Mouse (Mus musculus): ENCODE results near the gene Btnl10.

DNA sequence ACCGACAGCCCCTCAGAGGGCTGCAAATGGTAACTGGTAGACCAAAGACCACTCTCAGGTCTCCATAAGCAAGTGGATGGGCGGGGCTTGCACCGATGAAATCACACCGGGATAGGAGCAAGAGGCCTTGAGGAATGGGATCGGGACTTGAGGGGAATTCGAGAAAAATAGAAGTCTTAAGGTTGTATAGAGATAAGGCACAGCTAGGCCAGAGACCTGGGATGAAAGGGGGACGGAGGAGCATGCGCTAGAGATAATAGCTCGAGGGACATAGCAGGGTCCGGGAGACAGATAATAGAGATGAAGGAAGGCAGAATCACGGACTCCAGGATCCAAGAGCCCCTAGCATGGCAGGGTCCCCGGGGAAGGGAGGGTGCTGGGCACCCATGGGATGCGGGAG is 20.2 kb downstream of the Btnl10 start:
- TF ChIP-seq POLR2A (IDR thresholded peaks at IDR 0.05; ENCODE audit: insufficient read depth, low read depth, low read length) (no peak), CTCF (IDR thresholded peaks at IDR 0.05; ENCODE audit: insufficient read depth, low read depth, low read length) (no peak)
